Mouse (Mus musculus): ENCODE measurements around the gene Olfr1248.
"Not testable (repeated sequence)": the region's sequence is repeated elsewhere in the genome, so short reads cannot be mapped to it uniquely, and the experiment has no call there.

Gene Olfr1248

DNA sequence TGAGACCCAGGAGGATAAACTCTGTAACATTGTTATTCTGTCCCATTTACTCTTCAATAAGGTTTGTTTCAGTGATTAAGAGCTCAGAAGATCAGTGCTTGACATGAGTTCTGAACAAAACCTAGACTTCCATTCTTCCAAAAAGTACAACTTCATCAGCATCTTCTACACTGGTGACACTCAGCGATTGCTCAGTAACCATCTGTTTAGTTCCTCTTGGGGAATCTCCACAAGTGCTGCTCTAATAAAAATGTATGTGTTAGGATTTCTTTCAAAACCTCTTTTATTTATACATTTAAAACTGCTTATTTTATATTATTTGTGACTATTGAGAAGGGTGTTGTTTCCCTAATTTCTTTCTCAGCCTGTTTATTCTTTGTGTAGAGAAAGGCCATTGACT, at the start of gene Olfr1248:
Gene Olfr1248, minus strand, starts transcription at position 101 of the 400 bp plus-strand sequence.
- not testable (repeated sequence) for DNase-seq

DNA sequence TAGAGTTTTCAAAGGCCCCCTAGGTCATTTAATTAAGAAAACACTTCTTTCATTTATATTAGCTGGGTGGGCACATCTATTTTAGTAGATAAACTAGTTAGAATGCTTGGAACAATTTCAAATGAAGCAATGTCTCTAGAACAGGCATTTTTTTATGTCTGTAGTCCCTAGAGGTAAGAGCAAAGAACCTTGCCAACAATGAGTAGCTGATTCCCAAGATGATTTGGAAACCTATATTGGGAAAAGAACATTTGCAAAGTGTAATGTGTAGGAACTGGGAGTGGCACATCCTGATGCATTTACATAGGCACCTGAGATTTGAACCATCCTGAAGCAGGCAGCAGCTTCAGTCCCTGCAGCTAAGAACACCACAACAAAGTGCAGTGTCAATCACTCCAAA, 43.3 kb upstream of the Olfr1248 start, which contains the start of gene Olfr1250:
Gene Olfr1250, minus strand, starts transcription at position 101 of the 400 bp plus-strand sequence.
- no peak for DNase-seq

- no peak for DNase-seq
Measured at GRCm38 (mm10) chr2:89634883-89635282, 16.8 kb upstream of the Olfr1248 start, which contains the start of gene Olfr1249. Gene Olfr1249 (minus strand): TSS chr2:89634983.

DNA sequence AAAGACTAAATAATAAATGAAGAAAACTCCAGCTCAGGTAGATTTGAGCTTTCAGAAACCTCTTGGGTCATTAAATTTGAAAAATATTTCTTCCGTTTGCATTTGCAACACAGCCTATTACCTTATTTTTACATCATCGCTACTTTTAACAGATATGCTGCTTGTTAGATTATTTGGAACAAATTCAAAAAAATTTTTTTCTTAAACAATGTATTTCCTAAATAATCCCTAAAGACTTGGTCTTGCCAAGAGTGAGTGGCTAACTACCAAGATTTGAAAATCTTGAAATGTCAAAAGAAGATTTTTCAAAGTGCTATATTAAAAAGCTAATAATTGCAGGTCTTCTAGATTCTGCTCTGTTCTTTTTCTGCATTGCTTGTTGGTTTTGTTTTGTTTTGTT, 4.0 kb downstream of the Olfr1248 start, which contains the start of gene Olfr1247:
Gene Olfr1247, minus strand, starts transcription at position 101 of the 400 bp plus-strand sequence.
- no peak for DNase-seq

DNA sequence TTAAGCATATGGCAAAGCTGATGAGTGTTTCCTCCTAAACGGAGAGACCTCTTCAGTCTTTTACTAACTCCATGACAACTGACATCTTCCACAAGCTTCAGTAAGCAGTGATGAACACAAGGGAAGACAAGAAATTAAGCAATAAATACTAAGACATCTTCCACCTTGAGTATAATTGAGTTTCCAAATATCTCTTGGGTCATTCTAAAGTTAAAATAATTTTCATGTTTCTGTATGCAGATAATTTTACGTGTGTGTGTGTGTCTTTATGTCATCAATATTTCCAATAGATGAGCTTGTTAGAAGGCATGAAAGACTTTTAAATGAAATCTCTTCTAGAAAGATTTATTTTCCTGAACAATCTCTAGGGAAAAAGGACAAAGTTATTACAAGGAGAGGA, 25.0 kb downstream of the Olfr1248 start, which contains the start of gene Olfr1246:
Gene Olfr1246, minus strand, starts transcription at position 101 of the 400 bp plus-strand sequence.
- no peak for DNase-seq

DNA sequence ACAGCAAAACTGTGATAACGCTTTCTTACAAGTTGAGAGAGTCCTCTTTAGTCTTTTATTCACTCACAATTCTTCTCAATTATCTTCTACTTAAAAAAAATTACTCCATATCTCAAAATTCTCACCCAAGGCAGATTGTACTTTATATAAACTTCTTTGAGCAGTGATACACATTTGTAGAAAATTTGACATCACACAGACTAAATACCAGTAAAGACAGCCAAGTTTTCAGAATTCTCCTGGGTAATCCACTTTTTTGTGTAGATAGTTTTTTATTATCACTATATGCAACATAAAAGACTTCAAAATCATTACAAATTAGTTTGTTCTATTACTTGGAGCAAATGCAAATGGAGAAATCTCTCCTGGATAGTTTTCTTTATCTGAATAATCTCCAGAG, 39.7 kb downstream of the Olfr1248 start, which contains the start of gene Olfr1245:
Gene Olfr1245, minus strand, starts transcription at position 101 of the 400 bp plus-strand sequence.
- no peak for DNase-seq

All from layer of hippocampus, adult 9-11 months (tissue).